Mouse (Mus musculus) forebrain, embryonic 11.5 days (tissue): ENCODE results near the gene Prl5a1. TPM values are rescaled to one million over a fixed set of nuclear protein-coding genes. Genes with fewer than 3 reads are reported as not detected.

Source experiments
- ATAC-seq: fragments of 200-750 bp; cut with Nextera tagmentation; replicated peaks from 2 replicates; pipeline ENCODE4 v1.8.0; 2017; ENCODE audit warnings: moderate TSS enrichment; ENCODE audit not compliant: low FRiP score
- DNase-seq: peaks from one replicate; pipeline ENCODE4 v3.0.0-alpha.2; 2017; ENCODE audit warnings: low spot score
- H3K27ac ChIP-seq: fragments of 300-500 bp; sonication (generic); 2 replicates; pipeline ENCODE4 v1.5.1; 2014; ENCODE audit warnings: low read depth, low read length
- H3K27me3 ChIP-seq: fragments of 300-500 bp; sonication (generic); 2 replicates; pipeline ENCODE4 v1.6.1; 2014; ENCODE audit warnings: mild to moderate bottlenecking, low read length, mixed read lengths; ENCODE audit not compliant: control insufficient read depth, insufficient read depth
- H3K36me3 ChIP-seq: fragments of 300-500 bp; sonication (generic); 2 replicates; pipeline ENCODE4 v1.6.1; 2014; ENCODE audit warnings: mild to moderate bottlenecking, low read length, moderate library complexity, mixed read lengths; ENCODE audit not compliant: control insufficient read depth, insufficient read depth
- H3K4me1 ChIP-seq: fragments of 300-500 bp; sonication (generic); replicated peaks from 2 replicates; pipeline ENCODE4 v1.6.1; 2014; ENCODE audit warnings: low read length, mixed read lengths; ENCODE audit not compliant: control insufficient read depth, insufficient read depth
- H3K4me2 ChIP-seq: fragments of 300-500 bp; sonication (generic); 2 replicates; pipeline ENCODE4 v1.6.1; 2014; ENCODE audit warnings: low read depth, mild to moderate bottlenecking, low read length, moderate library complexity, mixed read lengths; ENCODE audit not compliant: severe bottlenecking
- H3K4me3 ChIP-seq: fragments of 300-500 bp; sonication (generic); 2 replicates; pipeline ENCODE4 v1.5.1; 2014; ENCODE audit warnings: low read depth, low read length
- H3K9ac ChIP-seq: fragments of 300-500 bp; sonication (generic); 2 replicates; pipeline ENCODE4 v1.6.1; 2014; ENCODE audit warnings: low read length
- H3K9me3 ChIP-seq: fragments of 300-500 bp; sonication (generic); 2 replicates; pipeline ENCODE4 v1.6.1; 2016; ENCODE audit warnings: low read length, mixed read lengths; ENCODE audit not compliant: control insufficient read depth
- whole genome bisulfite sequencing: fragments of 180-500 bp; shearing (Covaris S2); extraction: QIAGEN DNeasy Blood & Tissue Kit; methylation state at CpG from one replicate; pipeline ENCODE4 v1.1.7; 2014; 5-methylcytosine and 5-hydroxymethylcytosine counted together
- polyA plus RNA-seq: library from polyadenylated mRNA; unstranded; fragments of >200 nt; fragmentation: Nextera tagmentation; extraction: Ambion mirVana; gene quantifications from 2 replicates; pipeline ENCODE4 v1.2.1, GENCODE M21; 2014

Prl5a1 gene
- polyA plus RNA-seq: not detected in 2 replicates

DNA sequence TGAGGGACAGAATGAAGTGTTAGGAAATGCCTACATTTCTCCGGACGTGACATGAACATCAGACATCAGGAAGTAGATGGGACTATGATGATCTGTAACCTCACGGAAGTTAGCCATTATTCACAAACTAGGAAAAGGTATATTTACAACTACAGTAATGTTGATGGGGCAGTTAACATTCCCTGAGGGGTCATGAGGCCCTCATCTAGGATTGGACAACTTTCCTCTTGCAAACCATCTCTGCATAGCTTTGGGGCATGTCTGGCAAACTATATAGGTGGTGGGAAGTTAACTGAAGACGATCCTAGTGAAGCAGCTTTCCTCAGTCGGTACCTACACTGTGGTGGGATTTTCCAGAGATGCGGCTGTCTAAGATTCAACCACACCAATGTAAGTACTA is at the start of gene Prl5a1:
Gene Prl5a1 (plus strand): TSS at position 301 of the 400 bp plus-strand sequence.
- DNase-seq (no peak), ATAC-seq (no peak)
- no peaks in the 10 kb centered on the region for H3K27me3 ChIP-seq
- no peak within 1 kb of the TSS for H3K27ac ChIP-seq
- H3K4me2 ChIP-seq: no peak within 1 kb of the TSS
- H3K36me3 ChIP-seq: no peaks in the 10 kb centered on the region
- H3K9ac ChIP-seq: no peak within 1 kb of the TSS
- no peak within 1 kb of the TSS for H3K4me3 ChIP-seq
- H3K4me1 ChIP-seq: no peaks in the 10 kb centered on the region
- no peaks in the 10 kb centered on the region for H3K9me3 ChIP-seq
- WGBS: 94% methylated on average over 6 of the region's 6 CpGs

GRCm38 (mm10) chr13:28096161-28096560 is 46.1 kb upstream of the Prl5a1 start:
- DNase-seq: no peak
- Histone ChIP-seq H3K9ac (no peak overlapping the region), H3K9me3 (no peaks in the 10 kb centered on the region), H3K27me3 (no peaks in the 10 kb centered on the region), H3K36me3 (no peaks in the 10 kb centered on the region), H3K4me1 (no peaks in the 10 kb centered on the region), H3K27ac (no peak overlapping the region), H3K4me2 (no peak overlapping the region), H3K4me3 (no peak overlapping the region)
- ATAC-seq: no peak

DNA sequence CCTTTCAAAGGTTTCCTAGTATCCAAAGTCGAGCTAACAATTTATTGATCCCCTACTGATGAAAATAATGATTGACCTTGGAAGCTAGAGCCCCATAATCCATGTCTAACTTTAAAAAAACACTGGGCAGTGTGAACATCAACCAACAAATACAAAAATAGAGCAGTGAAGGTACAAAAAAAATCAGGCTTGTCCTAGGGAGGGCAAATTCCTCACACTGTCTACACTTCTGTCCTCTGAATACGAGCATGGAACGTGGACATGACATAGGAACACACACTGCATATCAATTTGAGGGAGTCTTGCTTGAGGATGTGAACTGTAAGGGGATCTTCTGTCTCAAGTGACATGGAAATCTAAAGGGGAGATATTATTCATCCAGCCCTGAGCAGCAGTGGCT is 33.7 kb upstream of the Prl5a1 start:
- Histone ChIP-seq H3K4me1 (no peaks in the 10 kb centered on the region), H3K27me3 (no peaks in the 10 kb centered on the region), H3K4me2 (no peak overlapping the region), H3K4me3 (no peak overlapping the region), H3K27ac (no peak overlapping the region), H3K36me3 (no peaks in the 10 kb centered on the region), H3K9me3 (no peaks in the 10 kb centered on the region), H3K9ac (no peak overlapping the region)
- WGBS: 85% methylated on average over 3 of the region's 3 CpGs
- ATAC-seq (no peak), DNase-seq (no peak)

- Histone ChIP-seq H3K36me3 (no peaks in the 10 kb centered on the region), H3K27ac (no peak overlapping the region), H3K4me3 (no peak overlapping the region), H3K9ac (no peak overlapping the region), H3K4me1 (no peaks in the 10 kb centered on the region), H3K9me3 (no peaks in the 10 kb centered on the region), H3K27me3 (no peaks in the 10 kb centered on the region), H3K4me2 (no peak overlapping the region)
- DNase-seq: no peak
- ATAC-seq: no peak
- WGBS: 86% methylated on average over 2 of the region's 2 CpGs
These were observed 9.5 kb upstream of the Prl5a1 start for GRCm38 (mm10) chr13:28132781-28133180.

GRCm38 (mm10) chr13:28135790-28136189 is 6.5 kb upstream of the Prl5a1 start:
- DNase-seq: no peak
- no peak for ATAC-seq

More at GRCm38 (mm10) chr13:28135790-28136189, 6.5 kb upstream of the Prl5a1 start:
- no peaks in the 10 kb centered on the region for H3K27me3 ChIP-seq
- no peaks in the 10 kb centered on the region for H3K36me3 ChIP-seq
- H3K4me1 ChIP-seq: no peaks in the 10 kb centered on the region
- no peak overlapping the region for H3K9ac ChIP-seq
- H3K4me2 ChIP-seq: no peak overlapping the region
- no peak overlapping the region for H3K27ac ChIP-seq
- no peak overlapping the region for H3K4me3 ChIP-seq
- H3K9me3 ChIP-seq: no peaks in the 10 kb centered on the region

Other genes starting within 250 kb of the Prl5a1 start
- gene Prl4a1, start 126.3 kb upstream of the Prl5a1 start, polyA plus RNA-seq: not detected in 2 replicates
- gene Gm11361, start 115.0 kb downstream of the Prl5a1 start, polyA plus RNA-seq: 2.1 and 3.6 TPM in 2 replicates